Mouse (Mus musculus) kidney, embryonic 15.5 days (tissue): ENCODE data around the gene Rcor2. TPM values are rescaled to one million over a fixed set of nuclear protein-coding genes. Genes with fewer than 3 reads are reported as not detected.

Experiments
- ATAC-seq: fragments of 200-750 bp; cut with Nextera tagmentation; replicated peaks from 2 replicates; pipeline ENCODE4 v1.8.0; 2017; ENCODE audit warnings: moderate TSS enrichment; ENCODE audit not compliant: low FRiP score
- H3K27ac ChIP-seq: fragments of 300-500 bp; sonication (generic); 2 replicates; pipeline ENCODE4 v1.5.1; 2015; ENCODE audit warnings: mild to moderate bottlenecking, inconsistent platforms
- H3K27me3 ChIP-seq: fragments of 300-500 bp; sonication (generic); 2 replicates; pipeline ENCODE4 v1.6.1; 2015; ENCODE audit warnings: inconsistent platforms
- H3K36me3 ChIP-seq: fragments of 300-500 bp; sonication (generic); 2 replicates; pipeline ENCODE4 v1.6.1; 2015; ENCODE audit warnings: inconsistent platforms
- H3K4me1 ChIP-seq: fragments of 300-500 bp; sonication (generic); 2 replicates; pipeline ENCODE4 v1.6.1; 2015; ENCODE audit warnings: inconsistent platforms
- H3K4me2 ChIP-seq: fragments of 300-500 bp; sonication (generic); 2 replicates; pipeline ENCODE4 v1.6.1; 2015; ENCODE audit warnings: moderate library complexity, mild to moderate bottlenecking, inconsistent platforms
- H3K4me3 ChIP-seq: fragments of 300-500 bp; sonication (generic); replicated peaks from 2 replicates; pipeline ENCODE4 v1.5.1; 2015; ENCODE audit warnings: mild to moderate bottlenecking, inconsistent platforms
- H3K9ac ChIP-seq: fragments of 300-500 bp; sonication (generic); 2 replicates; pipeline ENCODE4 v1.6.1; 2015; ENCODE audit warnings: mild to moderate bottlenecking, inconsistent platforms
- H3K9me3 ChIP-seq: fragments of 300-500 bp; sonication (generic); replicated peaks from 2 replicates; pipeline ENCODE4 v1.6.1; 2016; ENCODE audit warnings: inconsistent platforms
- WGBS: fragments of 180-500 bp; shearing (Covaris S2); methylation state at CpG from one replicate; pipeline ENCODE4 v1.1.7; 2015; ENCODE audit warnings: mixed read lengths; 5-methylcytosine and 5-hydroxymethylcytosine counted together
- polyA plus RNA-seq: library from polyadenylated mRNA; unstranded; fragments of >200 nt; fragmentation: Nextera tagmentation; extraction: Ambion mirVana; gene quantifications from 2 replicates; pipeline ENCODE4 v1.2.1, GENCODE M21; 2015

Rcor2 gene
- polyA plus RNA-seq, 1 experiment from 2014 or later: 16.0 TPM

DNA sequence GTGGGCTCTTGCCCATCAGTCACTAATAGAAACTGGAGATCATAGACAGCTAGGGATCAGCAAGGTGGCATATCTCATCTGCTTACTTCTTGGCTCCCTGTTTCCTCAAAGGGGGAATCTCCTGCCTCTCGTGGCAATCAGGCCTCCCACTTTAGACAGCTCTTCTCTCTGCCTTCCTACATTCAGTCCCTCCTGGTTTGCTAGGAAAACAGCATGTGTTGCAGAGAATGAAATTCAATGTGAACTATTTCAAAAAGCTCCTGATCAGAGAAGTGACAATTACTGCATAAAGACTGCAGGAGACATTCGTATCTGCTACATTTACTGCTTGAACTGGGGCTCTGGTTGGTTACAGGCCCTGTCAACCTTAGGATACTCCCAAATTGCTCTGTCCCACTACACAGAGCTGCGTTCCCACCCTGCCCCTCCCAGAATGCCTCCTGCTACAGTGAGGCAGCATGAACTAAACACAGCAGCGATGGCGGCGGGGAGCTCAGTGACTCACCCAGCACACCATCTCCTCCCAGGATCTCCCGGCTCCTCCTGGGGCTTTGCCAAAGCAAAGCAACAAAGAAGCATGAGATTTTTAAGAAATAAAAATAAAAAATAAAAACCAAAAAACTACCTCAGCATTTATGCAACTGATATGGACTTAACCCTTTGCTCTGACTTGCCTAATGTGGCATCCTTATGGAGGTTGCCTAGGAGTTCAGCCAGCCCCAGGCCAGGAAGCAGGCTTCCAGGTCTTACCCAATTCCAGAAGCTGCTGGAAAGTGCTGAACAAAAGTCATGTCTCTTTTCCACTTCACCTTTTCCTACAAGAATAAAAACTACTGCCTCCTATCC is 34.7 kb downstream of the Rcor2 start:
- H3K9me3 ChIP-seq: no peaks in the 10 kb centered on the region
- no peak for ATAC-seq
- no peaks in the 10 kb centered on the region for H3K27me3 ChIP-seq
- H3K9ac ChIP-seq: no peak overlapping the region
- peaks cover 53% of the 10 kb centered on the region for H3K4me1 ChIP-seq
- 72% methylated on average over 7 of the region's 7 CpGs for WGBS
- H3K4me3 ChIP-seq: no peak overlapping the region
- H3K36me3 ChIP-seq: peaks cover 14% of the 10 kb centered on the region; the same call in 1 of the 2 replicates
- H3K27ac ChIP-seq: peak overlapping the region; percentile 19
- H3K4me2 ChIP-seq: no peak overlapping the region

DNA sequence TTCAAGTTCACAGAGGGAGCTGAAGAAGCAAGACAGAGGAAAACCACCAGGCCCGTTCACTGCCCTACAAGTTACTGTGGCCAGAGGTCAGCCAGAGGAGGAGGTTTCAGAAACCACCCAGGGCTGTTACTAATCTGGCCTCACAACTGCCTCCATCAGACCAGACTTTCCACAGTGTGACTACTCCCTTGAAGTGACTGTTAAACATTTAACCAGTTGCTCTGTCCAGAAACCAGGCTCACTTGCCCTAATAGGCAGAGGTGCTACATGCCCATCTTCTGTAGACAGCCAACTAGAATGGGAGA is 35.3 kb downstream of the Rcor2 start:
- H3K9me3 ChIP-seq: no peaks in the 10 kb centered on the region
- ATAC-seq: no peak
- H3K27me3 ChIP-seq: no peaks in the 10 kb centered on the region
- 50% methylated on average over 1 of the region's 1 CpGs for WGBS
- no peak overlapping the region for H3K4me2 ChIP-seq
- no peak overlapping the region for H3K4me3 ChIP-seq
- no peak overlapping the region for H3K9ac ChIP-seq
- H3K4me1 ChIP-seq: peaks cover 59% of the 10 kb centered on the region
- peaks cover 14% of the 10 kb centered on the region; the same call in 1 of the 2 replicates for H3K36me3 ChIP-seq
- H3K27ac ChIP-seq: peak overlapping the region; percentile 19

DNA sequence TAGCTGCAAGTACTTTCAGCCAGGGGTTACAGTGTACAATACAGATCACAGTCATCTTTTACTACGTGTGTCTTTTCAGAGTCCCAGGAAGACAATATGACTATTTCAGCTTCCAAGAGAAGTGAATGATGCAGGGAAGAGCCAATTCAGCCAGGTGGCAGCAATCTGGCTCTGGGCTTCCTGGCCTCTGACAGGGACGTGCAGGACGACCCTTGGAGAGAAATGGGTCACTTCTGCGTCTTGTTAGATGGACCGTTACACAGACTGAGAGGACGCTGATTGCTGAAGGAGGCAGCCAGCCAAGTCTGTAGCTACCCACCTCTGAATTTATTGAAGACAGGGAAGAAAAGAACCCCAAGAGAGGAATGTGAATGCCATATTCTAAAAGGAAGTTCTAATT is 36.7 kb downstream of the Rcor2 start:
- H3K9me3 ChIP-seq: no peaks in the 10 kb centered on the region
- no peak overlapping the region for H3K27ac ChIP-seq
- no peak overlapping the region for H3K4me2 ChIP-seq
- no peak overlapping the region for H3K9ac ChIP-seq
- 34% methylated on average over 6 of the region's 6 CpGs for WGBS
- no peak for ATAC-seq
- H3K4me1 ChIP-seq: peaks cover 72% of the 10 kb centered on the region
- H3K36me3 ChIP-seq: peaks cover 14% of the 10 kb centered on the region; the same call in 1 of the 2 replicates
- H3K4me3 ChIP-seq: no peak overlapping the region
- H3K27me3 ChIP-seq: no peaks in the 10 kb centered on the region

DNA sequence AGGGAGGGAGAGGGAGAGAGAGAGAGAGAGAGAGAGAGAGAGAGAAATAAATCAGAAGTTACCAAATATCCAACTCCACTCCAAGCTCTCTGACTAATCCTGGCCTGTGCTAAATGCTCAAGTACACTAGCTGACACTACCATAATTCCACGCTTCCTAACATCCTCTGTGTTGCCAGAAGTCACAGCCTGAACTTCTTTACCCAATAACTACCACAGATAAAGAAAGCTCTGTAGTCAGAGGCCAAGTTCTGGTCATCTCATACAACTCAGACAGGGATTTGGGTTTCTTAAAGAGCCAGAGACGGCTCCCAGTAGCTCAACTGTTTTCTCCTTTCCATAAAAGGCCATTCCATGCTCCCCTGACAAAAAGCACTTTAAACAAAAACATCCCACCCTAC is 37.7 kb downstream of the Rcor2 start:
- Histone ChIP-seq H3K27ac (0 out of 2 replicates have a peak overlapping the region, but pooled peaks have one; percentile 56), H3K9me3 (no peaks in the 10 kb centered on the region), H3K27me3 (no peaks in the 10 kb centered on the region), H3K4me2 (no peak overlapping the region), H3K36me3 (0 out of 2 replicates have a peak, but pooled peaks cover 6% of the 10 kb centered on the region), H3K4me3 (no peak overlapping the region), H3K4me1 (peaks cover 76% of the 10 kb centered on the region), H3K9ac (no peak overlapping the region)
- no peak for ATAC-seq
- WGBS: 64% methylated on average over 2 of the region's 2 CpGs

DNA sequence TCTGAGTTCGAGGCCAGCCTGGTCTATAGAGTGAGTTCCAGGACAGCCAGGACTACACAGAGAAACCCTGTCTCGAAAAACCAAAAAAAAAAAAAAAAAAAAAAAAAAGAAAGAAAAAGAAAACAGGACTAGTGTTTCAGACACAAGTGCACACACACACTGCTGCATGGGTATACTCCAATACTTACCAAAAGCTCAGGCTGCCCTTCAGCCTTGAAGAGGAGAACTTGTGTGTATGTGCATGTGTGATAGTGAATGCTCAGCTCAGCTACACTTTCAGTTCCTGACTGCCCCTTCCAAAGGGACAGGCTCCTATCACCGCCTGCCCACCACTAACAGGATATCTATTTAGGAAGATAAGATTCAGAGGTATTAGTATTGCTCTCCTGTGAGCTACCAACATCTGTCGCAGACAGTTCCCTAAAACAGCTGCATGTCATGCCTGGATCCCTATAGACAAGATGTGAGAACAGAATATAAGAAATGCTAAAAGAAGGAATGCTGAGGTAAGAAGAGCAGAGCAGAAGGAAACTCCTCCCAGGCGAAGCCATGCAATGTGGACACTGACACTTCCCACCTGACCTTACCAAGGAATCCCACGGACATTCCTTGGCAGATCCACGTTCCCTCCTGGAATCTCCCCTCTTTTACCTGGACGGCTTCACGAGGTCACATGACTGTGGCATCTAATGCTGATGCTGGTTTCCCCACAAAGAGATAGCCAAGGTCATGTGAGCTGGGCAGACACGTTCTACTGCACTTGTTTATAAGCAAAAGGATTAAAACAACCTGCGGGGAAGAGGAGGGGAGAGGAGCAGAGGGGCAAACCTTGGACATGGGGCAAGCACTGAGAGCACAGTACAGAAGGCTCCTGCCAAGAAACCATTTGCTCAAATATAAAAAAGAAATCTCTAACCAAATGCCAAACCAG is 38.5 kb downstream of the Rcor2 start:
- peak overlapping the region; percentile 93 for H3K27ac ChIP-seq
- 72% methylated on average over 10 of the region's 11 CpGs for WGBS
- H3K9me3 ChIP-seq: no peaks in the 10 kb centered on the region
- no peak overlapping the region for H3K4me3 ChIP-seq
- no peak for ATAC-seq
- H3K4me2 ChIP-seq: no peak overlapping the region
- 0 out of 2 replicates have a peak, but pooled peaks cover 6% of the 10 kb centered on the region for H3K36me3 ChIP-seq
- no peaks in the 10 kb centered on the region for H3K27me3 ChIP-seq
- no peak overlapping the region for H3K9ac ChIP-seq
- peaks cover 85% of the 10 kb centered on the region for H3K4me1 ChIP-seq

DNA sequence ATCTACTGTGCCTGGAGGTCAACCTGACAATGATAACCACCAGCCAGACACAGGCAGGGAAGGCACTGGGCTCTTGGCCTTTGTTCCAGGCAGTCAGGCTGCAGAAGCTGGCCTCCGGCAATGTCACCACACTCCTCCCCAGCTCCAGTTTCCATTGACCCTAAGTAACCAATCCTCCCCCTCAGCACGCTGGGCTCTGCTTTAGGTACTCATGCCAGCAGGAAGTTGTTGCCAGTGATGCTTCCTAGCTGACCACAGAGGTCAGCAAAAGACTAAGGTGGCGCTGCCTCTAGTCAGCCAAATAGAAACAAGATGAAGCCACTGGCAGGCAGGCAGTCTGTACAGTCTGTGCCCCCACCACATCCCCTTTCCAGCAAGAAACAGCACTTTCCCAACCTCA is 39.8 kb downstream of the Rcor2 start:
- Histone ChIP-seq H3K36me3 (no peaks in the 10 kb centered on the region), H3K4me1 (peaks cover 91% of the 10 kb centered on the region), H3K9ac (no peak overlapping the region), H3K9me3 (no peaks in the 10 kb centered on the region), H3K27me3 (no peaks in the 10 kb centered on the region), H3K4me2 (no peak overlapping the region), H3K27ac (peak overlapping the region; percentile 93), H3K4me3 (no peak overlapping the region)
- 0 out of 2 replicates have a peak, but pooled peaks have one; percentile 17 for ATAC-seq
- 34% methylated on average over 3 of the region's 3 CpGs for WGBS

DNA sequence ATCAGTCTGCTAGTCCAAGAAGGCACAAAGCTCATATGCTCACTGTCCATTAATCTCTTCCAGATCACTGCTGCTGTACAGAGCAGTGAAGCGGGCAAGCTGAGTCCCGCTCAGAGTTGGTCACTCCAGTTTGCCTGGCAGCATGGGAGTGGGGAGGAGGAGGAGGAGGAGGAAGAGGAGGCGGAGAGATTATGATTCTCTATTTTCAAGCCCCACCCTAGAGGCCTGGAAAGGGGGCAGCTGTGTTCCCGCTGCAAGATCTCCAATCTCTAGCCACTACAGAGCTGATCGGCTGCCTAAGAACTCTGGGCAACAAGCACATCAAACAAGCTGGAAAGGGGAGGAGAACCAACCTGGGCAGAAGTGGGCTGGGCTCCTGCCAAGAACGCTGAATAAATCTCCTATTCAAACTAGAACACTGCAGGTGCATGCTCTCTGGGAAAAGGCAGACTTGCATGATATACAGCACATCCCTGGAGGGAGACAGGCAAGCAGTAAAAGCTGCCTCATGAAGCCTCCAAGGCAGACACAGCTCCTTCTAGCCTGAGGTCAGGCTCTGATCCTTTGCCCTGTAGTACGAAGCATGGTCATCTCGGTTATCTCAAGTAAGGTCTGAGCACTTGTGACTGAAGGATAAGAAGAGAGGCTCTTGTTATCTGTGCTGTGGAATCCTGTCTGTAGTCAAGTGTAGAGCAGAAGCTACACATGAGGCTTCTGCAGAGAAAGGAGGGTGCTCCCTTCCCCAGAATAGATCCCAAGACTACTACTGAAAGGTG is 41.1 kb downstream of the Rcor2 start:
- Histone ChIP-seq H3K27ac (peak overlapping the region; percentile 93), H3K9me3 (no peaks in the 10 kb centered on the region), H3K27me3 (no peaks in the 10 kb centered on the region), H3K4me1 (peaks cover 88% of the 10 kb centered on the region), H3K9ac (no peak overlapping the region), H3K4me3 (no peak overlapping the region), H3K36me3 (no peaks in the 10 kb centered on the region), H3K4me2 (peak overlapping the region; percentile 34)
- ATAC-seq: peak; percentile 73
- WGBS: 21% methylated on average over 8 of the region's 8 CpGs

DNA sequence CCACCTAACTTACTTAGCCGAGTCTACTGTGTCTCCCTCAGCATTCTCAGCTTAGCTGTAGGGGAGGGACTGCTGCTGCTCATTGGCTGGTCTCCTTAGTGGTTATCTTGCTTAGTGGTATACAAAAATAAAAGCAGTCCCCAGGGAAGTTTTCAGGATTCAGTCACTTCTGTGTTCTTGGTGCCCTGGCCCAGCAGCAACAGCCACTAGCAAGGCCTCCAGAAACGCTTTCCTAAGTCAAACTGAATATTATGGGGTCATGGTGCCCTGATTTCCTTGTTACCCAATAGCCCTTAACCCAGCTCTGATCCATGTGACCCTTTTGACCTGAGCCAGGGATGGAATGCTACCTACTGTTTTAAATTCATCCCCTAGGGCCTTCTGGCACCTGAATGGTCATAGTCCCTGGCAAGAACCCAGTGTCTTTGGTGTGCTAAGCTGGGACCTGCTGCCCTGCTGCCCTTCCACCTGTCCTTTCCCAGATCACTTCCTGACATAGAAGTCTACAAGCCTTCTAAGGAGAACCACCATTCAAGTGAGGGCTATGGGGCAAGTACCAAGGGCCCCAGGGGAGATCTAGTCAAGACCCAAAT is 42.7 kb downstream of the Rcor2 start:
- no peak for ATAC-seq
- H3K4me2 ChIP-seq: no peak overlapping the region
- 0 out of 2 replicates have a peak overlapping the region, but pooled peaks have one; percentile 14 for H3K9ac ChIP-seq
- no peaks in the 10 kb centered on the region for H3K36me3 ChIP-seq
- H3K27me3 ChIP-seq: no peaks in the 10 kb centered on the region
- H3K9me3 ChIP-seq: no peaks in the 10 kb centered on the region
- H3K4me1 ChIP-seq: peaks cover 91% of the 10 kb centered on the region
- WGBS: 50% methylated on average over 2 of the region's 2 CpGs
- peak overlapping the region; percentile 82 for H3K27ac ChIP-seq
- H3K4me3 ChIP-seq: no peak overlapping the region

DNA sequence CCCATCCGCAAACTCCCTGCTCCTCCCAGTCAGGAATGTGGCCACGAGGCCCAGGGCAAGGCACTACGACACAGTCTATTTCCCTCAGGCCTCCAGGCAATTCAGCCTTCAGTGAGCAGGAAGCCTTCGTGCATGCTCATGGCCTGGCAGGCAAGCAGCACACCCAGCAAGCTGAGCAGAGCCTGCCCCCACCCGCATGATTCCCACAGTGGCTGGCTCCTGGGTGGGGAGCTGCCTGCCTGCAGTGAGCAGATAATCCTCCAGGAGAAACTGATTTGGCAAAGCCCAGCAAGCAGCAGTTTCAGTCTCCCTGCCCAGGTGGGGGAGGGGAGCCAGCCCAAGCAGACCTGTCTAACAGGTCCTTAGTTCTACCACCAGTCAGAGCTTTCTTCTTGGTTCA is 43.6 kb downstream of the Rcor2 start:
- no peak overlapping the region for H3K9ac ChIP-seq
- WGBS: 11% methylated on average over 5 of the region's 5 CpGs
- H3K27ac ChIP-seq: peak overlapping the region; percentile 82
- H3K36me3 ChIP-seq: no peaks in the 10 kb centered on the region
- peak; percentile 77 for ATAC-seq
- H3K4me1 ChIP-seq: peaks cover 91% of the 10 kb centered on the region
- H3K27me3 ChIP-seq: no peaks in the 10 kb centered on the region
- no peak overlapping the region for H3K4me3 ChIP-seq
- no peak overlapping the region for H3K4me2 ChIP-seq
- no peaks in the 10 kb centered on the region for H3K9me3 ChIP-seq

DNA sequence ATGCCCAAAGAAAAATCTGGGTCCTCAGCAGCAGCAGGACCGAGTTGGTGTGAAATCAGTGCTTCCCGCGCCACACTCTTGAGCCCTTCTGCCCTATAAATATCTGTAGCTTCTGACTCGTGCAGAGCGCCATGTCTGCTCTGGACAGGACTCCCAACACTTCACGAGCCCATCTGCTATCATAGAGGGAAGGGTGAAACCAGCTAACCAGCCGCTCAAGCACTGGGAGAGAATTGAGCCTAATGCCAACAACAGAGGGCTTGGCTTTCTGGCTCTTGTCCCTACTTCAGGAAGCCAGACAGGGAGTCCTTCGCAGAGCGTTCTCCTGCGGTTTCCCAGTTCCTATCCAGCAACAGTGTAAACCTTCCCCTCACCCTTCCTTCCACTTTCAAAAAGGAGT is 44.2 kb downstream of the Rcor2 start:
- H3K9me3 ChIP-seq: no peaks in the 10 kb centered on the region
- H3K9ac ChIP-seq: 0 out of 2 replicates have a peak overlapping the region, but pooled peaks have one; percentile 8
- H3K4me2 ChIP-seq: peak overlapping the region; percentile 17; the same call in 1 of the 2 replicates
- no peak overlapping the region for H3K4me3 ChIP-seq
- WGBS: 48% methylated on average over 10 of the region's 10 CpGs
- H3K27me3 ChIP-seq: no peaks in the 10 kb centered on the region
- peak overlapping the region; percentile 82 for H3K27ac ChIP-seq
- peaks cover 91% of the 10 kb centered on the region for H3K4me1 ChIP-seq
- no peaks in the 10 kb centered on the region for H3K36me3 ChIP-seq
- ATAC-seq: no peak

DNA sequence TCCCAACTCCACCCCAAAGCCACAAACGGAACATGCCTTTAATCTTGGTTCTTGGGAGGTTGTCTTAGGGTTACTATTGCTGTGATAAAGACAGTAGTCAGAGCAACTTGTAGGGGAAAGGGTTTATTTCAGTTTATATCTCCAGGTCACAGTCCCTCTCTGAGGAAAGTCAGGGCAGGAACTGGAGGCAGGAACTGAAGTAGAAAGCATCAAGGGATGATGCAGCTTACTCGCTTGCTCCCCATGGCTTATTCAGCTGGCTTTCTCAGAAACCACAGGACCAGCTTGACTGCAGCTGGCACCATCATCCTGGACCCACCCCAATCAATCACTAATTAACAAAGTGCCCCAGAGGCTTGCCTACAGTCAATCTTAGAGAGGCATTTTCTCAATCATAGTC is 46.5 kb downstream of the Rcor2 start:
- no peak overlapping the region for H3K9ac ChIP-seq
- WGBS: 79% methylated on average over 2 of the region's 2 CpGs
- H3K36me3 ChIP-seq: no peaks in the 10 kb centered on the region
- no peaks in the 10 kb centered on the region for H3K27me3 ChIP-seq
- H3K4me1 ChIP-seq: peaks cover 73% of the 10 kb centered on the region
- H3K4me2 ChIP-seq: no peak overlapping the region
- ATAC-seq: no peak
- H3K9me3 ChIP-seq: no peaks in the 10 kb centered on the region
- no peak overlapping the region for H3K27ac ChIP-seq
- no peak overlapping the region for H3K4me3 ChIP-seq
